Comparison of ENCODE assay signal across 27 mouse cellular contexts in the genomic region with DNA sequence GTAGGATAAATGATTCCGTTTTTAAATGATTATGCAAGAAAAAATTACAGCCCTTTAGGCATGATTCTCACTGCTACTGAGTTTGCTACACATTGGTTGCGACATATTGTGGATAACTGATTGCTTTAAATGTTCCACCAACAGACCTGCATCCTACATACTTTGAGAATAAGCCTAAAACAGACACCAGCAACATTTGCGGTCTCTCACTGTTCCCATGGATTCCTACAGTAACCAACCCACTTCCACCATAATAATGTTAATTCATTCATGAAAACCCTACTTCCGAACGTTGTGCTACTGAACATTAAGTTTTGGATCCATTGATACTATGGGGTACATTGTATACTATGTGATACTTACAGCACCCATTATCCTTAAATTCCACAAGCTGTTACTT. TPM values are rescaled to one million over a fixed set of nuclear protein-coding genes. Genes with fewer than 3 reads are reported as not detected.
"Had no signal": no experiment of that assay in that cellular context is flagged by ENCODE, and none has a peak within 500 bp of the region (broad histone marks: within the 10 kb centered on the region; RNA-seq: fewer than 3 reads in every experiment).

No protein-coding gene starts in this region.

- H3K27ac ChIP-seq: gastrocnemius, adult 2 months; heart, adult 2 months; hindbrain, embryonic 10.5 days; hindbrain, embryonic 12.5 days; hindbrain, embryonic 14.5 days; intestine, embryonic 15.5 days; left cerebral cortex, adult 2 months; limb, embryonic 10.5 days; limb, embryonic 12.5 days; liver, embryonic 13.5 days; liver, embryonic 15.5 days had no signal

- ATAC-seq: hindbrain, embryonic 16.5 days; inflammation-experienced regulatory T-cells, adult 6 months; intestine, embryonic 15.5 days; intestine, postnatal 0 days had no signal

- DNase-seq: gastrocnemius, adult 2 months; gastrocnemius, postnatal 10 days; gastrocnemius, postnatal 25 days; heart, adult 2 months; heart, postnatal 10 days; heart, postnatal 4 days; kidney, adult 18-20 months; kidney, adult 8-10 months; kidney, postnatal 10 days; kidney, postnatal 25 days; kidney, postnatal 4 days; liver; liver, embryonic 13.5 days had no signal

- H3K9me3 ChIP-seq: heart, embryonic 12.5 days; hindbrain, embryonic 10.5 days; hindbrain, embryonic 12.5 days; intestine, embryonic 15.5 days; limb, embryonic 10.5 days; limb, embryonic 12.5 days; liver, embryonic 13.5 days; liver, embryonic 15.5 days had no signal

- H3K4me1 ChIP-seq: heart, embryonic 12.5 days; hindbrain, embryonic 10.5 days; hindbrain, embryonic 12.5 days; intestine, embryonic 15.5 days; limb, embryonic 10.5 days; limb, embryonic 12.5 days; liver, embryonic 13.5 days; liver, embryonic 15.5 days had no signal

- H3K27me3 ChIP-seq: heart, embryonic 12.5 days; hindbrain, embryonic 12.5 days; intestine, embryonic 15.5 days; limb, embryonic 12.5 days; liver, embryonic 13.5 days; liver, embryonic 15.5 days had no signal

- H3K36me3 ChIP-seq: heart, embryonic 12.5 days; hindbrain, embryonic 10.5 days; hindbrain, embryonic 12.5 days; intestine, embryonic 15.5 days; limb, embryonic 10.5 days; limb, embryonic 12.5 days; liver, embryonic 13.5 days; liver, embryonic 15.5 days had no signal

- H3K9ac ChIP-seq: heart, embryonic 12.5 days; hindbrain, embryonic 12.5 days; hindbrain, embryonic 14.5 days; intestine, embryonic 15.5 days; limb, embryonic 12.5 days; liver, embryonic 13.5 days; liver, embryonic 15.5 days had no signal

- H3K4me3 ChIP-seq: gastrocnemius, adult 2 months; heart, adult 2 months; heart, embryonic 12.5 days; hindbrain, embryonic 10.5 days; hindbrain, embryonic 12.5 days; intestine, embryonic 15.5 days; left cerebral cortex, adult 2 months; limb, embryonic 10.5 days; limb, embryonic 12.5 days; liver, embryonic 13.5 days; liver, embryonic 15.5 days had no signal

- H3K4me2 ChIP-seq: heart, embryonic 12.5 days; hindbrain, embryonic 12.5 days; hindbrain, embryonic 14.5 days; intestine, embryonic 15.5 days; limb, embryonic 12.5 days; liver, embryonic 11.5 days; liver, embryonic 13.5 days; liver, embryonic 15.5 days had no signal

RNA-seq across cellular contexts. Expression of gene D7Ertd443e, which starts 53.8 kb away (rescaled TPM):
- total RNA-seq: gastrocnemius, adult 2 months; gastrocnemius, postnatal 10 days; gastrocnemius, postnatal 25 days; granulocyte monocyte progenitor cell, adult 5-6 weeks had no signal
- polyA plus RNA-seq: inflammation-experienced regulatory T-cells, adult 6 months; intestine, postnatal 0 days; limb, embryonic 10.5 days; liver, embryonic 11.5 days; liver, embryonic 13.5 days; liver, embryonic 15.5 days had no signal
